Mouse (Mus musculus) left cerebral cortex, adult 18-20 months (tissue): ENCODE measurements at regions not wholly inside any gene's neighbourhood (a gene's known extent, or its start where the extent isn't known, plus 50 kb on each side); places are given as distances from the start of the nearest gene placed in this dataset.

Source experiments
- DNase-seq, 2 experiments: peaks; one replicate each; pipeline ENCODE4 v3.0.0; 2021 to 2022; ENCODE audit warnings: low spot score in 2 of 2, mixed read lengths in 1 of 2

- peak; percentile 15 to 25 for DNase-seq
These were observed 51.9 kb upstream of the Cacna1a start for GRCm38 (mm10) chr8:84336376-84336775.

GRCm38 (mm10) chr8:84334333-84334732 is 53.9 kb upstream of the Cacna1a start:
- DNase-seq, result peak; percentile 17 to 57

DNA sequence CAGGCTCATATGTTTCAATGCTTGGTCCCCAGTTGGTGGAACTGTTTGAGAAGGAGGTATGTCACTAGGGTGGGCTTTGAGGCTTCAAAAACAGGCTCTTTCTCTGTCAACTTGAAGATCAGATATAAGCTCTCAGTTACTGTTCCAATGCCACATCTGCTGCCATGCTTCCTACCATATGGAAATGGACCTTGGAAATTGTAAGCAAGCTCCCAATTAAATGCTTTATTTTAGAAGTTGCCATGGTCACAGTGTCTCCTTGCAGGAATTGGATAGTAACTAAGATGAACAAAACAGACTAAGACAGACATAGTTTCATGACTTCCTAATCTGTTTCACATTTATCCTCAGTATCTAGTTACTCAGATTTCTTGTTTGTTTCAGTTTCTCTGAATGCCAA is 56.7 kb upstream of the Cacna1a start:
- peak in 1 of 2 experiments; percentile 12 for DNase-seq

DNA sequence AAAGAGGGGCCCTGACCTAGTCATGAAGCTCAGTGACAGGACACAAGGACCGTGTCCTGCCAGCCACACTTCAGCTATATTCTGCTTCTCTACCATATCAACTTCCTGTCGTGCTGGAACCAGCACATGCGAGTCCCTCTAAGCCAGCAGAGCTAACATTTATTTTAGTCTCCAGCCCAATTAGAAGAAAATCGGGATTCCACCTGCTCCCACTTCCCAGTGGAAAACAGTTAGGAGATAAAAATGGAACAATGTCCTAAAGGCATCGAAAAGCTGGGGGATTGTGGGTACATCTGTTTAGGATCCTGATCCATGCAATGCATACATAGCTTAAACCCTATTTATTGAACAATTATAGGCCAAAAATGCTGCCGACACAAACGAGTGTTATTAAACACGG is 58.7 kb upstream of the Cacna1a start:
- peak in 1 of 2 experiments; percentile 17 for DNase-seq

DNA sequence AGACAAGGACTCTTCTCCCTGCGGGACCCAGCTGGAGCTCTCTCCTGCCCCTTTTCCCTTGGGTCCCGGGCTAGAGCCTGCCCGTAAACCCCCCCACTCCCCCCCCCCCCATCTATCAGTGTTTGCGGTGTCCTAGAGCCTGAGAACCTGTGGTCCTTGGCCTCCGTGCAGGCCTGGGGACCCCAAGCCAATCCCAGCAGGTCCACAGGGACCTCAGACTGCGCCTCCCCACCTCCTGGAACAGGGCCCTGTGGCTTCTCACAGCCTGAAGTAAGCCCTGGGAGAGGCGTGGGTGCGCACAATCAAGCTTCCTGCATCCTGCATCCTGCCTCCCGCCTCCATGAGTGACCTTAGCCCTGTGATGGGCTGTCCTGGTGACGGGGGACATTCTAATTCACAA is 52.6 kb upstream of the Ccdc130 start:
- DNase-seq, result no peak

- no peak for DNase-seq
These were observed 51.7 kb upstream of the Ccdc130 start for GRCm38 (mm10) chr8:84321841-84322240.
